Mouse (Mus musculus): ENCODE measurements at regions not wholly inside any gene's neighbourhood (a gene's known extent, or its start where the extent isn't known, plus 50 kb on each side); places are given as distances from the start of the nearest gene placed in this dataset.

GRCm38 (mm10) chr12:71386251-71386650 lies 76.6 kb downstream of the Dact1 start:
- no peaks in the 10 kb centered on the region for H3K36me3 ChIP-seq (ENCODE audit: control insufficient read depth, insufficient read depth, low read length)
- H3K4me1 ChIP-seq (ENCODE audit: control insufficient read depth, insufficient read depth, insufficient read length, low read length) = no peaks in the 10 kb centered on the region
- WGBS = 72% methylated on average over 3 of the region's 3 CpGs
- no peak overlapping the region for H3K27ac ChIP-seq (ENCODE audit: insufficient read depth, low read depth, low read length)
- TF ChIP-seq CTCF (IDR thresholded peaks at IDR 0.05; ENCODE audit: extremely low read depth, insufficient read length, insufficient replicate concordance, low read depth, low read length) (no peak), POLR2A (IDR thresholded peaks at IDR 0.05; ENCODE audit: low read depth, low read length) (no peak)
- H3K27me3 ChIP-seq (ENCODE audit: control insufficient read depth, insufficient read depth, low read length) = no peaks in the 10 kb centered on the region
- no peak overlapping the region for H3K4me3 ChIP-seq (ENCODE audit: low read depth, low read length)

- WGBS = 88% methylated on average over 6 of the region's 6 CpGs
Observed at GRCm38 (mm10) chr12:71391481-71391880, 81.8 kb downstream of the Dact1 start.

GRCm38 (mm10) chr12:71393752-71394151 lies 84.1 kb downstream of the Dact1 start:
- Histone ChIP-seq H3K27ac (ENCODE audit: insufficient read depth, low read depth, low read length) (no peak overlapping the region), H3K36me3 (ENCODE audit: control insufficient read depth, insufficient read depth, low read length) (no peaks in the 10 kb centered on the region), H3K27me3 (ENCODE audit: control insufficient read depth, insufficient read depth, low read length) (no peaks in the 10 kb centered on the region), H3K4me1 (ENCODE audit: control insufficient read depth, insufficient read depth, insufficient read length, low read length) (no peaks in the 10 kb centered on the region), H3K4me3 (ENCODE audit: low read depth, low read length) (no peak overlapping the region)
- TF ChIP-seq POLR2A (IDR thresholded peaks at IDR 0.05; ENCODE audit: low read depth, low read length) (no peak), CTCF (IDR thresholded peaks at IDR 0.05; ENCODE audit: extremely low read depth, insufficient read length, insufficient replicate concordance, low read depth, low read length) (no peak)
- WGBS = 85% methylated on average over 1 of the region's 1 CpGs

More at GRCm38 (mm10) chr12:71391481-71391880, 81.8 kb downstream of the Dact1 start:
- no peaks in the 10 kb centered on the region for H3K27me3 ChIP-seq (ENCODE audit: control insufficient read depth, insufficient read depth, low read length)
- TF ChIP-seq CTCF (IDR thresholded peaks at IDR 0.05; ENCODE audit: extremely low read depth, insufficient read length, insufficient replicate concordance, low read depth, low read length) (no peak), POLR2A (IDR thresholded peaks at IDR 0.05; ENCODE audit: low read depth, low read length) (no peak)
- H3K27ac ChIP-seq (ENCODE audit: insufficient read depth, low read depth, low read length) = no peak overlapping the region
- no peaks in the 10 kb centered on the region for H3K4me1 ChIP-seq (ENCODE audit: control insufficient read depth, insufficient read depth, insufficient read length, low read length)
- H3K4me3 ChIP-seq (ENCODE audit: low read depth, low read length) = no peak overlapping the region
- no peaks in the 10 kb centered on the region for H3K36me3 ChIP-seq (ENCODE audit: control insufficient read depth, insufficient read depth, low read length)

GRCm38 (mm10) chr12:71397456-71397855 lies 87.8 kb downstream of the Dact1 start:
- 88% methylated on average over 7 of the region's 7 CpGs for WGBS

GRCm38 (mm10) chr12:71398701-71399100 lies 89.0 kb downstream of the Dact1 start:
- H3K27me3 ChIP-seq (ENCODE audit: control insufficient read depth, insufficient read depth, low read length) = no peaks in the 10 kb centered on the region
- no peaks in the 10 kb centered on the region for H3K4me1 ChIP-seq (ENCODE audit: control insufficient read depth, insufficient read depth, insufficient read length, low read length)
- WGBS = 92% methylated on average over 3 of the region's 3 CpGs
- TF ChIP-seq POLR2A (IDR thresholded peaks at IDR 0.05; ENCODE audit: low read depth, low read length) (no peak), CTCF (IDR thresholded peaks at IDR 0.05; ENCODE audit: extremely low read depth, insufficient read length, insufficient replicate concordance, low read depth, low read length) (no peak)
- H3K36me3 ChIP-seq (ENCODE audit: control insufficient read depth, insufficient read depth, low read length) = no peaks in the 10 kb centered on the region
- H3K4me3 ChIP-seq (ENCODE audit: low read depth, low read length) = no peak overlapping the region
- no peak overlapping the region for H3K27ac ChIP-seq (ENCODE audit: insufficient read depth, low read depth, low read length)

More at GRCm38 (mm10) chr12:71397456-71397855, 87.8 kb downstream of the Dact1 start:
- TF ChIP-seq POLR2A (IDR thresholded peaks at IDR 0.05; ENCODE audit: low read depth, low read length) = no peak
- no peak for TF ChIP-seq CTCF (IDR thresholded peaks at IDR 0.05; ENCODE audit: extremely low read depth, insufficient read length, insufficient replicate concordance, low read depth, low read length)
- Histone ChIP-seq H3K27me3 (ENCODE audit: control insufficient read depth, insufficient read depth, low read length) (no peaks in the 10 kb centered on the region), H3K4me1 (ENCODE audit: control insufficient read depth, insufficient read depth, insufficient read length, low read length) (no peaks in the 10 kb centered on the region), H3K27ac (ENCODE audit: insufficient read depth, low read depth, low read length) (no peak overlapping the region), H3K36me3 (ENCODE audit: control insufficient read depth, insufficient read depth, low read length) (no peaks in the 10 kb centered on the region), H3K4me3 (ENCODE audit: low read depth, low read length) (no peak overlapping the region)

GRCm38 (mm10) chr12:71400201-71400600 lies 90.5 kb downstream of the Dact1 start:
- no peaks in the 10 kb centered on the region for H3K36me3 ChIP-seq (ENCODE audit: control insufficient read depth, insufficient read depth, low read length)
- H3K27ac ChIP-seq (ENCODE audit: insufficient read depth, low read depth, low read length) = no peak overlapping the region
- no peaks in the 10 kb centered on the region for H3K4me1 ChIP-seq (ENCODE audit: control insufficient read depth, insufficient read depth, insufficient read length, low read length)
- no peak for TF ChIP-seq POLR2A (IDR thresholded peaks at IDR 0.05; ENCODE audit: low read depth, low read length)
- TF ChIP-seq CTCF (IDR thresholded peaks at IDR 0.05; ENCODE audit: extremely low read depth, insufficient read length, insufficient replicate concordance, low read depth, low read length) = no peak
- H3K27me3 ChIP-seq (ENCODE audit: control insufficient read depth, insufficient read depth, low read length) = no peaks in the 10 kb centered on the region
- 94% methylated on average over 6 of the region's 6 CpGs for WGBS
- no peak overlapping the region for H3K4me3 ChIP-seq (ENCODE audit: low read depth, low read length)

GRCm38 (mm10) chr12:71401621-71402416 lies 92.1 kb downstream of the Dact1 start:
- Histone ChIP-seq H3K27ac (ENCODE audit: insufficient read depth, low read depth, low read length) (no peak overlapping the region), H3K4me3 (ENCODE audit: low read depth, low read length) (no peak overlapping the region), H3K4me1 (ENCODE audit: control insufficient read depth, insufficient read depth, insufficient read length, low read length) (no peaks in the 10 kb centered on the region), H3K36me3 (ENCODE audit: control insufficient read depth, insufficient read depth, low read length) (no peaks in the 10 kb centered on the region), H3K27me3 (ENCODE audit: control insufficient read depth, insufficient read depth, low read length) (no peaks in the 10 kb centered on the region)
- TF ChIP-seq CTCF (IDR thresholded peaks at IDR 0.05; ENCODE audit: extremely low read depth, insufficient read length, insufficient replicate concordance, low read depth, low read length) (no peak), POLR2A (IDR thresholded peaks at IDR 0.05; ENCODE audit: low read depth, low read length) (no peak)
- WGBS = 54% methylated on average over 6 of the region's 6 CpGs

Measured in small intestine, adult 2 months (tissue).